Mouse (Mus musculus) lung, postnatal 0 days (tissue): Measurements from ENCODE around the gene Pde4d. TPM values are rescaled to one million over a fixed set of nuclear protein-coding genes. Genes with fewer than 3 reads are reported as not detected.

Source experiments
- ATAC-seq: fragments of 200-750 bp; cut with Nextera tagmentation; 2 replicates; pipeline ENCODE4 v1.8.0; 2017; ENCODE audit warnings: moderate library complexity
- DNase-seq: peaks from one replicate; pipeline ENCODE4 v3.0.0-alpha.2; 2016; ENCODE audit warnings: low spot score
- H3K27ac ChIP-seq: fragments of 300-500 bp; sonication (generic); 2 replicates; pipeline ENCODE4 v1.5.1; 2014; ENCODE audit warnings: antibody characterized with exemption, mild to moderate bottlenecking, low read length, mixed read lengths
- H3K27me3 ChIP-seq: fragments of 300-500 bp; sonication (generic); replicated peaks from 2 replicates; pipeline ENCODE4 v1.6.1; 2014; ENCODE audit warnings: low read length, mixed read lengths; ENCODE audit not compliant: insufficient read depth
- H3K36me3 ChIP-seq: fragments of 300-500 bp; sonication (generic); 2 replicates; pipeline ENCODE4 v1.6.1; 2014; ENCODE audit warnings: low read length, mixed read lengths; ENCODE audit not compliant: insufficient read depth
- H3K4me1 ChIP-seq: fragments of 300-500 bp; sonication (generic); 2 replicates; pipeline ENCODE4 v1.6.1; 2014; ENCODE audit warnings: antibody characterized with exemption, low read depth, low read length, mixed read lengths; ENCODE audit not compliant: insufficient read depth
- H3K4me2 ChIP-seq: fragments of 300-500 bp; sonication (generic); replicated peaks from 2 replicates; pipeline ENCODE4 v1.6.1; 2014; ENCODE audit warnings: low read depth, mild to moderate bottlenecking, low read length, moderate library complexity, mixed read lengths
- H3K4me3 ChIP-seq: fragments of 300-500 bp; sonication (generic); 2 replicates; pipeline ENCODE4 v1.5.1; 2014; ENCODE audit warnings: low read depth, low read length
- H3K9ac ChIP-seq: fragments of 300-500 bp; sonication (generic); replicated peaks from 2 replicates; pipeline ENCODE4 v1.6.1; 2014; ENCODE audit warnings: low read depth, mild to moderate bottlenecking
- H3K9me3 ChIP-seq: fragments of 300-500 bp; sonication (generic); 2 replicates; pipeline ENCODE4 v1.6.1; 2016; ENCODE audit warnings: low read length, mixed read lengths
- CTCF ChIP-seq: IDR thresholded peaks from 2 replicates; pipeline ENCODE4 v1.5.1; 2016; ENCODE audit warnings: antibody characterized with exemption, mild to moderate bottlenecking
- EP300 ChIP-seq: IDR thresholded peaks from 2 replicates; pipeline ENCODE4 v1.6.1; 2016; ENCODE audit warnings: antibody characterized with exemption, mild to moderate bottlenecking, control low read depth
- WGBS: fragments of 180-500 bp; shearing (Covaris S2); extraction: QIAGEN DNeasy Blood & Tissue Kit; methylation state at CpG from one replicate; pipeline ENCODE4 v1.1.7; 2014; 5-methylcytosine and 5-hydroxymethylcytosine counted together
- polyA plus RNA-seq: library from polyadenylated mRNA; unstranded; fragments of >200 nt; fragmentation: Nextera tagmentation; extraction: Ambion mirVana; gene quantifications from 2 replicates; pipeline ENCODE4 v1.2.1, GENCODE M21; 2015

Gene Pde4d
- polyA plus RNA-seq, 1 experiment from 2014 or later = 19.7 TPM

DNA sequence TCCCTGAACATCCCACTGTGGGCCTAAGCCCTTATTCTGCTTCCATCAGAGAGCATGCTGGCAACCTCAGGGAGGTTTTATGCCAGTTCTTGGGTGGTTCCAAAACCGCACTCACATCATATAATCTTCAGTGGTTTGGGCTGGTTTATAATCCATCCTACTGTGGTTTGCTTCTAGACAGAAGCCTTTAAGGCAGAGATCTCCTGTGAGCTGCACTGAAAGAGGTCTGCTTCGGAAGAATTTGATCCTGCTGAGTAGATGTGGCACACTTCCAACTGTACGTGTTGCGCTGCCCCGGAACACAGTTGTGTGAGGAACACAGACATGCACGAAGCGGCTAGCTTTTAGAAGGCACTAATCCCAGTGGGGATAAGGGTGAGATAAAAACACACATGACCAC lies 236.1 kb downstream of the Pde4d start:
- H3K27me3 ChIP-seq = no peaks in the 10 kb centered on the region
- H3K4me2 ChIP-seq = no peak overlapping the region
- TF ChIP-seq EP300 (no peak), CTCF (no peak)
- H3K27ac ChIP-seq = no peak overlapping the region
- no peak overlapping the region for H3K4me3 ChIP-seq
- WGBS = 83% methylated on average over 7 of the region's 7 CpGs
- DNase-seq (no peak), ATAC-seq (no peak)
- no peak overlapping the region for H3K9ac ChIP-seq
- no peaks in the 10 kb centered on the region for H3K9me3 ChIP-seq
- H3K36me3 ChIP-seq = no peaks in the 10 kb centered on the region
- H3K4me1 ChIP-seq = no peaks in the 10 kb centered on the region

DNA sequence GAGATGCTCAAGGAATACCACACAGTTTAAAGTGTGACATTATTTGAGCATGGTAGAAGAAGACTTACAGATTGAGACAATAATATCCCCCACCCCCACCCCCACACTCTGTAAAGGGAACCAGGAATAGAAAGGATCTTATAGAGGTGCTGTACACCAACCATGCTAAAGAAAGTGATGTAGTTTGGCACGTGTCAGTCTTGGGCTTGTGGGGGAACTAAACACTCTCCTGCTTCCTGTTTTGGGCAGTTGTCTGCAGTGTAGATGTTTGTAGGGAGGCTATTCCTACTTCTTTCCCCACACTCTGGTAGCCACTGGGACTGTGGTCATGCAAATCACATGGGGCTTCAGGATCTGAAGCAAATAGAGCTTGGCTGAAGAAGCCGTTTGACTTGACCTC lies 236.5 kb downstream of the Pde4d start:
- no peaks in the 10 kb centered on the region for H3K9me3 ChIP-seq
- H3K4me1 ChIP-seq = no peaks in the 10 kb centered on the region
- DNase-seq = no peak
- H3K36me3 ChIP-seq = no peaks in the 10 kb centered on the region
- no peak overlapping the region for H3K4me2 ChIP-seq
- no peak for ATAC-seq
- H3K9ac ChIP-seq = no peak overlapping the region
- no peak for TF ChIP-seq EP300
- TF ChIP-seq CTCF = no peak
- H3K27ac ChIP-seq = no peak overlapping the region
- H3K4me3 ChIP-seq = no peak overlapping the region
- no peaks in the 10 kb centered on the region for H3K27me3 ChIP-seq
- 63% methylated on average over 2 of the region's 2 CpGs for WGBS

DNA sequence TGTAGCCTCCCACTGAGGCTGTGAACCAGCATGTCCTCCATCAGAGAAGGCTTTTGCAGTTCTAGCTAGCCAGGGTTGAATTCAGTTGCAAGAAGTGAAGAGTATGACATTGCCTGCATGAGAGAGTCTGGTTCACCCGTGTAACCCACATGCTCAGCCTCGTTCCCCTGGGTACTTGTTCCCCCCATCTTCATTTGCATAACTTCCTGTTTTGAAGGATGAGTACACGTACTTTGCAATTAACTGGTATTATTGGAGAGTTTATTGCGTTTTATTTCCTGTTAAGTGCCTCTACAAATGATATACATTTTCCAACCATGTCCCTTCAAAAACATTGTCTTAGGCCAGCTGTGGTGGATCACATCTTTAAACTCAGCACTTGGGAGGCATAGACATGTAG lies 237.1 kb downstream of the Pde4d start:
- Histone ChIP-seq H3K36me3 (no peaks in the 10 kb centered on the region), H3K27ac (no peak overlapping the region)

DNA sequence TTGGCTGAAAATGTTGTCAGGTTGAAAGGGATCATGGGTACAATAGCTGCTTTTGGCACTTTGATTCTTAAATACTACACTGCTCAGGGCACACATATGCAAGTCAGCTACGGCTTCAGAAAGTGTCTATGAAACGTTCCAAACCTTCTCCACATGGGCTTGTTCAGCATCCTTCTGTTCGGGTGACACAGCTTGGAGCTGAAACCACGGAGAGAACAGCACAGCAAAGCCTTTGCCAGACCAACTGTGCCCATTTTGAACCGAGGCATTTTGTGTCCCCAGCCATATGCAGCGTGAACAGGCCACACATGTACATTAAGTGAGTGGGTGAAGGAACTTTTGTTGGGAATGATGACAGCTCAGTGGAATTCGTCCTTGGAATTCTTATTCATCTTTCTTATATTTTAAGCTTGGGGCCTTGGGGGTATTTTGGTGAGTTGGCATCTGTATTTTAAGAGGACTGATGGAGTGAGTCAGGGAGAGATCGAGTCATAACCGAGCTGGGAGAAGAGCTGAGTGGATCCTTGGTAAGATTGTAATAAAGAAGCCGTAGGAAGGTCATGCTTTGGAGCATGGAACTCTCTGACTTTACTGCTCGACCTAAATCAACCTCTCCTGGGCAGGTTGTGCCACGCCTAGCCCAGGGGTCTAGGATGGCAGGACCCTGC lies 243.3 kb downstream of the Pde4d start:
- H3K27ac ChIP-seq = no peak overlapping the region
- H3K27me3 ChIP-seq = no peaks in the 10 kb centered on the region
- no peaks in the 10 kb centered on the region for H3K4me1 ChIP-seq
- H3K9me3 ChIP-seq = no peaks in the 10 kb centered on the region
- DNase-seq (no peak), ATAC-seq (no peak)
- WGBS = 74% methylated on average over 12 of the region's 12 CpGs
- H3K36me3 ChIP-seq = no peaks in the 10 kb centered on the region
- no peak overlapping the region for H3K4me2 ChIP-seq
- no peak overlapping the region for H3K9ac ChIP-seq
- no peak overlapping the region for H3K4me3 ChIP-seq
- no peak for TF ChIP-seq CTCF
- TF ChIP-seq EP300 = no peak

More for the DNA sequence above, 237.1 kb downstream of the Pde4d start:
- Histone ChIP-seq H3K4me2 (no peak overlapping the region), H3K9me3 (no peaks in the 10 kb centered on the region), H3K4me3 (no peak overlapping the region), H3K27me3 (no peaks in the 10 kb centered on the region), H3K9ac (no peak overlapping the region), H3K4me1 (no peaks in the 10 kb centered on the region)
- WGBS = 52% methylated on average over 4 of the region's 4 CpGs
- TF ChIP-seq CTCF = no peak
- no peak for TF ChIP-seq EP300
- ATAC-seq (no peak), DNase-seq (no peak)

DNA sequence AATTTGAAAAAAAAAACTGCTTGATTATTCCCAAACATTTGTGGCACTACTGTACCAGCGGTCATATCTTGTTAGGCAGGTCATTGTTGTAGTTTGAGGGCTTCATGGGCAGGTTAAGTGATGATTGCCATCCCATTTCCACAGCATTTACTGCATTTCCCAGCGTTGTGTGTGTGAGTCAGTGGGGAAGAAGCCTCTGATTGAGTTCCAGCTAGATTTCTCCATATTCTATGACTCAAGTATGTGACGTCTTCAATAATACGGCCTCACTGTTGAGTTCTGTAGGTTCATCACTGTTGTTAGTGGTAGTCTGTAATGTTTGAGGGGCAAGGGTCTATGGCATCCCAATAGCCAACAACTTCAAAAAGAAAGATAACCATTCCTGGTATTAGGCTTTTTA lies 255.7 kb downstream of the Pde4d start:
- Histone ChIP-seq H3K4me1 (no peaks in the 10 kb centered on the region), H3K27me3 (no peaks in the 10 kb centered on the region), H3K4me2 (no peak overlapping the region), H3K4me3 (no peak overlapping the region), H3K9ac (no peak overlapping the region), H3K27ac (no peak overlapping the region), H3K36me3 (no peaks in the 10 kb centered on the region), H3K9me3 (no peaks in the 10 kb centered on the region)
- DNase-seq (no peak), ATAC-seq (no peak)
- TF ChIP-seq EP300 = no peak
- no peak for TF ChIP-seq CTCF
- WGBS = 81% methylated on average over 4 of the region's 4 CpGs

DNA sequence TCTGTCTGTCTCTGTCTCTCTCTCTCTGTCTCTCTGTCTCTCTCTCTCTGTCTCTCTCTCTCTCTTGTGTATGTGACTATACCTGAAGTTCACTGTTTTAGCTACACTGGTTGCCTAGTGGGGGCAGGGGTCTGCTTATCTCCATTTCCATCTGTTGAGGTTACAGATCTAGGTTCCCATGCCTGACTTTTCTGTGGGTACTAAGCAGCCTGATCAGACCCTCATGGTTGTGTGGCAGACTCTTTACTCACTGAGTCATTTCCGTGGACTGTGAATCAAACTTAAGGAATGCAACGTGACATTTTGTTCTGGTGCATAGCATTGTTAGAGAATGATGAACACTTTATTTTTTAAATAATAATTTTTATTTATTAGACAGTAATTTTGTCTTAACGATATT lies 264.3 kb downstream of the Pde4d start:
- no peak for TF ChIP-seq EP300
- no peak for TF ChIP-seq CTCF
- 64% methylated on average over 3 of the region's 3 CpGs for WGBS

DNA sequence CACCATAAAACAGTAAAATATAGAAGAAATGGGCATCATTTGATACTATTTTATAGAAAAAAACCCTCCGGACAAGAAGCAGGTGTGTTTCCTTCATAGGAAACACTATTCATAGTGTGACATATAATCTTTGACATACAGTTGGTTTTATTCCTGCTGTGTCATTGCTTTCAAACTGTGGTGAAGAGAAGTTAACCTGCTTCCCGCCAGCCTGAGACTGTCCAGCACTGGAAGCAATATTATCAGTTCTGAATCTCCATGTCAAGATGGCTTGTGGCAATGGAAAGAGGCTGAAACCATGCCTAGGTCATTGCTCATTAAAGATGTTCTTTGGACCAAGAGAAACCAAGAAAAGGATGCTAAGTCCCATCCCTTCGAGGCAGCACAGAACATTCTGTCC lies 265.3 kb downstream of the Pde4d start:
- DNase-seq (no peak), ATAC-seq (no peak)
- no peaks in the 10 kb centered on the region for H3K27me3 ChIP-seq
- no peaks in the 10 kb centered on the region for H3K9me3 ChIP-seq
- no peak overlapping the region for H3K4me3 ChIP-seq
- H3K36me3 ChIP-seq = no peaks in the 10 kb centered on the region
- TF ChIP-seq EP300 (no peak), CTCF (no peak)
- H3K9ac ChIP-seq = no peak overlapping the region
- no peak overlapping the region for H3K4me2 ChIP-seq
- no peak overlapping the region for H3K27ac ChIP-seq
- H3K4me1 ChIP-seq = no peaks in the 10 kb centered on the region
- 81% methylated on average over 3 of the region's 3 CpGs for WGBS

More for the DNA sequence above, 264.3 kb downstream of the Pde4d start:
- no peaks in the 10 kb centered on the region for H3K27me3 ChIP-seq
- no peak overlapping the region for H3K27ac ChIP-seq
- no peaks in the 10 kb centered on the region for H3K4me1 ChIP-seq
- no peaks in the 10 kb centered on the region for H3K36me3 ChIP-seq
- H3K9ac ChIP-seq = no peak overlapping the region
- ATAC-seq (no peak), DNase-seq (no peak)
- H3K4me3 ChIP-seq = no peak overlapping the region
- no peaks in the 10 kb centered on the region for H3K9me3 ChIP-seq
- no peak overlapping the region for H3K4me2 ChIP-seq
